Mouse (Mus musculus) heart, embryonic 16.5 days (tissue): ENCODE data around the gene Pcnx4. TPM values are rescaled to one million over a fixed set of nuclear protein-coding genes. Genes with fewer than 3 reads are reported as not detected.

Source experiments
- ATAC-seq: fragments of 200-750 bp; cut with Nextera tagmentation; replicated peaks from 2 replicates; pipeline ENCODE4 v1.8.0; 2017; ENCODE audit warnings: moderate number of reproducible peaks; ENCODE audit not compliant: insufficient read depth, low FRiP score; ENCODE audit errors: extremely low read depth
- H3K27ac ChIP-seq: fragments of 300-500 bp; sonication (generic); 2 replicates; pipeline ENCODE4 v1.5.1; 2014; ENCODE audit warnings: mild to moderate bottlenecking, low read length, control low read depth, moderate library complexity
- H3K27me3 ChIP-seq: fragments of 300-500 bp; sonication (generic); 2 replicates; pipeline ENCODE4 v1.6.1; 2014; ENCODE audit warnings: low read length, mixed read lengths; ENCODE audit not compliant: control insufficient read depth, insufficient read depth
- H3K36me3 ChIP-seq: fragments of 300-500 bp; sonication (generic); 2 replicates; pipeline ENCODE4 v1.6.1; 2014; ENCODE audit not compliant: control insufficient read depth, insufficient read depth
- H3K4me1 ChIP-seq: fragments of 300-500 bp; sonication (generic); 2 replicates; pipeline ENCODE4 v1.6.1; 2014; ENCODE audit warnings: low read length, mixed read lengths; ENCODE audit not compliant: control insufficient read depth, insufficient read depth
- H3K4me2 ChIP-seq: fragments of 300-500 bp; sonication (generic); 2 replicates; pipeline ENCODE4 v1.6.1; 2014; ENCODE audit warnings: low read depth, mild to moderate bottlenecking, control low read depth, low read length
- H3K4me3 ChIP-seq: fragments of 300-500 bp; sonication (generic); 2 replicates; pipeline ENCODE4 v1.5.1; 2014; ENCODE audit warnings: mild to moderate bottlenecking, control low read depth, low read length
- H3K9ac ChIP-seq: fragments of 300-500 bp; sonication (generic); 2 replicates; pipeline ENCODE4 v1.6.1; 2014; ENCODE audit warnings: low read length, control low read depth
- H3K9me3 ChIP-seq: fragments of 300-500 bp; sonication (generic); replicated peaks from 2 replicates; pipeline ENCODE4 v1.6.1; 2016; ENCODE audit warnings: low read length; ENCODE audit not compliant: control insufficient read depth
- WGBS: fragments of 180-500 bp; shearing (Covaris S2); extraction: QIAGEN DNeasy Blood & Tissue Kit; methylation state at CpG from one replicate; pipeline ENCODE4 v1.1.7; 2014; 5-methylcytosine and 5-hydroxymethylcytosine counted together
- polyA plus RNA-seq: library from polyadenylated mRNA; unstranded; fragments of >200 nt; fragmentation: Nextera tagmentation; extraction: Ambion mirVana; gene quantifications from 2 replicates; pipeline ENCODE4 v1.2.1, GENCODE M21; 2015

The Pcnx4 gene
- polyA plus RNA-seq, 1 experiment from 2014 or later, result 6.4 TPM

DNA sequence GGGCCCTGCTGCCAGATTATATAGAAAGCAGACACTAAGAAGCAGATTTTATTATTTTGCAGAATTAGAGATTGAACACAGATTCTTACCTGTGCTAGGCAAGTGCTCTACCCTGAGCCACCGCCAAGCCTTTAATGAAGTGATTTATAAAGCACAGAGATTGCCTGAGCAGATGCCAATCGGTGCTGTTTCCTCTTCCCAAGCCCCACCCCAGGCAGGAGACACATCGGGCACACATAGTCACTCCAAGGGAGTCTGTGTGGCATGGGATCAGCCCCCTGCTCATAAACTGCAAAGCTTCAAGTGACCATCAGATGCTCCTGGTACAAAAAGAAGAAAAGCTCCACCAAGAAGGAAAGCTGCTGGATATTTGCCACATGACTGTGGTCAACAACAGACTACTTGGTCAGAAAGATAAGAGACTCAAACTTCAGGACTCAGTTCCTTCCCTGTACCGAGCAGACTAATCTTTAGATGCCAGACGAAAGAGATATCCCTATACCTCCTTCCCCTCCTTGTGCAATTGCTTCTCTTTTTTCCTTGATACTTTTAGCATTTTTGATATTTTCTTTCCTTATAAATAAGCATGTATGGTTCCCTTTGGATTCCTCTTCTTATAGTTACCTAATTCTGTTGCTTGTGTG is 86.8 kb downstream of the Pcnx4 start:
- no peaks in the 10 kb centered on the region for H3K36me3 ChIP-seq
- ATAC-seq, result no peak
- H3K4me2 ChIP-seq, result no peak overlapping the region
- no peak overlapping the region for H3K27ac ChIP-seq
- H3K4me3 ChIP-seq, result no peak overlapping the region
- no peak overlapping the region for H3K9ac ChIP-seq
- WGBS, result 55% methylated on average over 5 of the region's 5 CpGs
- H3K4me1 ChIP-seq, result no peaks in the 10 kb centered on the region
- H3K27me3 ChIP-seq, result no peaks in the 10 kb centered on the region
- no peaks in the 10 kb centered on the region for H3K9me3 ChIP-seq

DNA sequence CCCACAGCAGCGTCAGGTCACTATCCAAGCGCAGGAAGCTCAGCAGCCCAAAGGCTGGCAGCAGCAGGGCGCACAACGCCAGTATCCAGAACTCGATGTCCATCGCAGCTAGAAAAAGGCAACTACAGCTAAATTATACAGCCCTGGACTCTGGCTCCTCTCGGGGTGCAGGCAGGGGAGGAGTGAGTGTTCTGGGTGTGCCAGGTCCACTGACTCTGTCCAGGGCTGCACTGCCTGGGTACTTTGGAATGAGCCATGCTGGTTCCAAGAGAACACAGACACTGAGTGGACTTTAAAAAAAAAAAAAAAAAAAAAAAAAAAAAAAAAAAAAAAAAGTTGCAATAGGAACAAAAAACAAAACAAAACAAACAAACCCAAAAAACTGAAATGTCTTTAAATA is 92.6 kb downstream of the Pcnx4 start:
- Histone ChIP-seq H3K4me2 (no peak overlapping the region), H3K27me3 (no peaks in the 10 kb centered on the region), H3K27ac (no peak overlapping the region), H3K4me3 (no peak overlapping the region), H3K9ac (no peak overlapping the region), H3K4me1 (no peaks in the 10 kb centered on the region), H3K9me3 (no peaks in the 10 kb centered on the region), H3K36me3 (no peaks in the 10 kb centered on the region)
- ATAC-seq, result no peak
- WGBS, result 87% methylated on average over 7 of the region's 7 CpGs

Other genes starting within 250 kb of the Pcnx4 start
- 10.0 and 10.1 TPM in 2 replicates for gene Rtn1, start 127.3 kb upstream of the Pcnx4 start, polyA plus RNA-seq
- gene Lrrc9, start 94.5 kb upstream of the Pcnx4 start, polyA plus RNA-seq, result 0.53 and 0.60 TPM in 2 replicates
- gene Gm4756, start 113.3 kb downstream of the Pcnx4 start, polyA plus RNA-seq, result not detected in 2 replicates
- gene Dhrs7, start 128.5 kb downstream of the Pcnx4 start, polyA plus RNA-seq, result 89.5 and 101 TPM in 2 replicates
- gene Ppm1a, start 221.1 kb downstream of the Pcnx4 start, polyA plus RNA-seq, result 29.0 and 38.4 TPM in 2 replicates